Mouse (Mus musculus): ENCODE data around the gene Pcbp3.
"Not testable (repeated sequence)": the region's sequence is repeated elsewhere in the genome, so short reads cannot be mapped to it uniquely, and the experiment has no call there.

DNA sequence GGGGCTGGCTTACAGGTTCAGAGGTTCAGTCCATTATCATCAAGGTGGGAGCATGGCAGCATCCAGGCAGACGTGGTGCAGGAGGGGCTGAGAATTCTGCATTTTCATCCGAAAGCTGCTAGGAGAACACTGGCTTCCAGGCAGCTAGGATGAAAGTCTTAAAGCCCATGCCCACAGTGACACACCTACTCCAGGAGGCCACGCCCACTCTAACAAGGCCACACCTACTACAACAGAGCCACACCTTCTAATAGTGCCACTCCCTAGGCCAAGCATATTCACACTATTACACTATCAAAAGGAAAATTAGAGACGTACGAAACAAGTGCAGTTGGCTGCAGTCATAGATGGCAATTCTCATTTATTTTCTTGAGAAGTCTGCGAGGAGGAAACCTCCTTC is 10.6 kb upstream of the Pcbp3 start:
- TF ChIP-seq GATA1 (IDR thresholded peaks at IDR 0.05; ENCODE audit: borderline replicate concordance, low read length); FLI1 (IDR thresholded peaks at IDR 0.05; ENCODE audit: low read length): not testable (repeated sequence)
